Mouse (Mus musculus) regulatory T cell (primary cell): Measurements from ENCODE around the gene Magi2.

ENCODE experiments used
- in situ Hi-C: fragments of 300-600 bp; cut with MboI, MseI; formaldehyde crosslinking; loops from one replicate; pipeline ENCODE4 v1.15.1; 2025; ENCODE audit warnings: high pct_unique_total_duplicates

Gene Magi2

GRCm38 (mm10) chr5:20751696-20752095 lies 1524.9 kb downstream of the Magi2 start:
- in situ Hi-C loops = no loop called here

- in situ Hi-C loops = no loop called here
Measured at GRCm38 (mm10) chr5:20753096-20753495, 1526.3 kb downstream of the Magi2 start.

- in situ Hi-C loops = no loop called here
Measured at GRCm38 (mm10) chr5:20753963-20754362, 1527.1 kb downstream of the Magi2 start.
